Mouse (Mus musculus): ENCODE results near the gene Spen.

GRCm38 (mm10) chr4:141502723-141503122 lies 35.7 kb downstream of the Spen start:
- TF ChIP-seq POLR2A (IDR thresholded peaks at IDR 0.05; ENCODE audit: insufficient read depth, low read depth, low read length) (no peak), CTCF (IDR thresholded peaks at IDR 0.05; ENCODE audit: insufficient read depth, low read depth, low read length) (no peak)

Data from olfactory bulb, adult 2 months (tissue).